Mouse (Mus musculus) C2C12 (cell line): ENCODE results near the gene Nfic.

Experiments
- CTCF ChIP-seq: IDR thresholded peaks from one replicate; pipeline ENCODE4 v1.5.1; 2011; ENCODE audit not compliant: control insufficient read depth, insufficient read depth, insufficient read length
- MYOD1 ChIP-seq: IDR thresholded peaks from one replicate; pipeline ENCODE4 v1.6.1; 2011; ENCODE audit warnings: low read depth; ENCODE audit not compliant: control insufficient read depth, insufficient read length
- USF1 ChIP-seq: IDR thresholded peaks from one replicate; pipeline ENCODE4 v1.6.1; 2011; ENCODE audit warnings: low read depth, mild to moderate bottlenecking, control low read depth, moderate library complexity

DNA sequence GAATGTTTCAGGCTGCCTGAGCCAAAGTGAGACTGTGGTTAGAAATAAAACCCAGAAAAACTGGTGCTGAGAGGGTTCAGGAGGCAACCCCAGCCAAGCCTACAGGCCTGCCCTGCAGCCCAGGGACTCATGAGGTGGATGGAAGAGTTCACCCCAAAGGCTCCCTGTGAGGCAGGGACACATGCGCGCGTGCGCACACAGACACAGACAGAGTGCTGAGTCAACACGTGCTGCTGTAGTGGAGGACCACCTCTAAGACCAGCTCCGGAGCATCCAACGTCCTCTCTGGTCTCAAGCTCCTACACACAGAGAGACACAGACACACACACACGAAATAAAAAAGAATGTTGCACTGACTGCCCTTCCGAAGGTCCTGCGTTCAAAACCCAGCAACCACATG, 80.1 kb downstream of the Nfic start:
- TF ChIP-seq CTCF, result no peak
- TF ChIP-seq USF1, result no peak
- no peak for TF ChIP-seq MYOD1
